Mouse (Mus musculus) MEL (cell line): Measurements from ENCODE around the gene Dbn1. TPM values are rescaled to one million over a fixed set of nuclear protein-coding genes. Genes with fewer than 3 reads are reported as not detected.

Experiments
- DNase-seq: peaks from one replicate; pipeline ENCODE4 v3.0.0; 2011; ENCODE audit warnings: low read depth, low spot score
- H3K27ac ChIP-seq: 2 replicates; pipeline ENCODE4 v1.5.1; 2012; ENCODE audit warnings: low read depth, mild to moderate bottlenecking, control low read depth, low read length, moderate library complexity; ENCODE audit not compliant: control insufficient read depth
- H3K27me3 ChIP-seq, 2 experiments: fragments of 150-350 bp in 1 of 2; sonication (generic) in 1 of 2; 2 replicates each; pipeline ENCODE4 v1.6.1; 2012; ENCODE audit warnings: low read length in 2 of 2, mild to moderate bottlenecking in 2 of 2, improper control_type of control experiment in 1 of 2, moderate library complexity in 1 of 2; ENCODE audit not compliant: insufficient read depth in 2 of 2, control insufficient read depth in 1 of 2
- H3K36me3 ChIP-seq, 2 experiments: 2 replicates each; pipeline ENCODE4 v1.6.1; 2012 to 2014; ENCODE audit warnings: low read length in 2 of 2, improper control_type of control experiment in 1 of 2, inconsistent platforms in 1 of 2, mild to moderate bottlenecking in 1 of 2; ENCODE audit not compliant: insufficient read depth in 2 of 2, control insufficient read depth in 1 of 2
- H3K4me1 ChIP-seq, 2 experiments: fragments of 150-350 bp in 1 of 2; sonication (generic) in 1 of 2; 2 replicates each; pipeline ENCODE4 v1.6.1; 2012; ENCODE audit warnings: low read length in 2 of 2, improper control_type of control experiment in 1 of 2, mild to moderate bottlenecking in 1 of 2; ENCODE audit not compliant: insufficient read depth in 2 of 2, control insufficient read depth in 1 of 2
- H3K4me3 ChIP-seq, 2 experiments: fragments of 150-350 bp in 1 of 2; sonication (generic) in 1 of 2; 2 replicates each; pipeline ENCODE4 v1.5.1; 2012; ENCODE audit warnings: low read depth in 2 of 2, low read length in 2 of 2, mild to moderate bottlenecking in 2 of 2, moderate library complexity in 2 of 2, control low read depth in 1 of 2, improper control_type of control experiment in 1 of 2; ENCODE audit not compliant: control insufficient read depth in 1 of 2, insufficient read depth in 1 of 2
- H3K79me2 ChIP-seq: 2 replicates; pipeline ENCODE4 v1.6.1; 2012; ENCODE audit warnings: mild to moderate bottlenecking, low read length, moderate library complexity; ENCODE audit not compliant: control insufficient read depth, poor library complexity, insufficient read depth
- H3K9ac ChIP-seq: 2 replicates; pipeline ENCODE4 v1.6.1; 2012; ENCODE audit warnings: low read depth, mild to moderate bottlenecking, control low read depth, low read length, moderate library complexity; ENCODE audit not compliant: control insufficient read depth, poor library complexity, severe bottlenecking
- H3K9me3 ChIP-seq: fragments of 150-350 bp; sonication (generic); replicated peaks from 2 replicates; pipeline ENCODE4 v1.6.1; 2012; ENCODE audit warnings: mild to moderate bottlenecking, low read length, improper control_type of control experiment, moderate library complexity; ENCODE audit not compliant: insufficient read depth
- BHLHE40 ChIP-seq: IDR thresholded peaks from 2 replicates; pipeline ENCODE4 v1.6.1; 2012; ENCODE audit warnings: low read depth, mild to moderate bottlenecking, inconsistent platforms, low read length, improper control_type of control experiment, borderline replicate concordance
- CHD2 ChIP-seq: IDR thresholded peaks from 2 replicates; pipeline ENCODE4 v1.6.1; 2011; ENCODE audit warnings: low read length, improper control_type of control experiment
- CTCF ChIP-seq, 3 experiments: IDR thresholded peaks in 2 of 3; conservative IDR thresholded peaks in 1 of 3; 2 replicates each; pipeline ENCODE4 v1.5.1; 2011 to 2012; ENCODE audit warnings: low read length in 3 of 3, low read depth in 2 of 3, mild to moderate bottlenecking in 2 of 3, improper control_type of control experiment in 1 of 3, inconsistent platforms in 1 of 3, mixed read lengths in 1 of 3, moderate library complexity in 1 of 3; ENCODE audit not compliant: control insufficient read depth in 1 of 3, insufficient read depth in 1 of 3, poor library complexity in 1 of 3, severe bottlenecking in 1 of 3
- ELF1 ChIP-seq: IDR thresholded peaks from 2 replicates; pipeline ENCODE4 v1.6.1; 2014; ENCODE audit warnings: low read depth, mild to moderate bottlenecking, inconsistent platforms, low read length, improper control_type of control experiment, moderate library complexity
- EP300 ChIP-seq, 2 experiments: IDR thresholded peaks; 2 replicates each; pipeline ENCODE4 v1.6.1; 2011; ENCODE audit warnings: improper control_type of control experiment in 2 of 2, low read length in 2 of 2, low read depth in 1 of 2, mild to moderate bottlenecking in 1 of 2
- GABPA ChIP-seq: IDR thresholded peaks from 2 replicates; pipeline ENCODE4 v1.6.1; 2012; ENCODE audit warnings: low read depth, mild to moderate bottlenecking, inconsistent platforms, low read length, improper control_type of control experiment, moderate library complexity
- HCFC1 ChIP-seq: IDR thresholded peaks from 2 replicates; pipeline ENCODE4 v1.6.1; 2012; ENCODE audit warnings: low read depth, mild to moderate bottlenecking, inconsistent platforms, low read length, improper control_type of control experiment, moderate library complexity
- MAFK ChIP-seq: IDR thresholded peaks from 2 replicates; pipeline ENCODE4 v1.6.1; 2011; ENCODE audit warnings: low read depth, mild to moderate bottlenecking, low read length, improper control_type of control experiment, borderline replicate concordance
- MYB ChIP-seq: IDR thresholded peaks from 2 replicates; pipeline ENCODE4 v1.6.1; 2011; ENCODE audit warnings: mild to moderate bottlenecking, low read depth, low read length, improper control_type of control experiment
- MYC ChIP-seq: IDR thresholded peaks from 2 replicates; pipeline ENCODE4 v1.6.1; 2011; ENCODE audit warnings: low read depth, mild to moderate bottlenecking, low read length, improper control_type of control experiment, moderate library complexity
- NELFE ChIP-seq: IDR thresholded peaks from 2 replicates; pipeline ENCODE4 v1.6.1; 2011; ENCODE audit warnings: low read depth, low read length, improper control_type of control experiment
- POLR2A ChIP-seq, 2 experiments: IDR thresholded peaks; 2 replicates each; pipeline ENCODE4 v1.6.1; 2011 to 2012; ENCODE audit warnings: low read length in 2 of 2, mild to moderate bottlenecking in 2 of 2, control low read depth in 1 of 2, improper control_type of control experiment in 1 of 2, low read depth in 1 of 2, moderate library complexity in 1 of 2; ENCODE audit not compliant: control insufficient read depth in 1 of 2, insufficient read depth in 1 of 2, poor library complexity in 1 of 2
- POLR2AphosphoS2 ChIP-seq: IDR thresholded peaks from 2 replicates; pipeline ENCODE4 v1.6.1; 2011; ENCODE audit warnings: low read length, improper control_type of control experiment
- POLR2AphosphoS5 ChIP-seq: IDR thresholded peaks from 2 replicates; pipeline ENCODE4 v1.6.1; 2012; ENCODE audit warnings: low read depth, borderline replicate concordance, mild to moderate bottlenecking, inconsistent platforms, low read length, moderate library complexity, mixed read lengths
- RCOR1 ChIP-seq: IDR thresholded peaks from 2 replicates; pipeline ENCODE4 v1.6.1; 2012; ENCODE audit warnings: low read depth, mild to moderate bottlenecking, inconsistent platforms, low read length, improper control_type of control experiment
- TAL1 ChIP-seq: IDR thresholded peaks from 2 replicates; pipeline ENCODE4 v1.6.1; 2012; ENCODE audit warnings: mild to moderate bottlenecking, inconsistent platforms, low read length, moderate library complexity, mixed read lengths
- UBTF ChIP-seq: IDR thresholded peaks from 2 replicates; pipeline ENCODE4 v1.6.1; 2012; ENCODE audit warnings: low read depth, mild to moderate bottlenecking, inconsistent platforms, low read length, improper control_type of control experiment, moderate library complexity, borderline replicate concordance; ENCODE audit not compliant: insufficient read depth
- USF1 ChIP-seq: IDR thresholded peaks from 2 replicates; pipeline ENCODE4 v1.6.1; 2014; ENCODE audit warnings: low read depth, mild to moderate bottlenecking, inconsistent platforms, low read length, improper control_type of control experiment, moderate library complexity
- USF2 ChIP-seq, 2 experiments: IDR thresholded peaks; 2 replicates each; pipeline ENCODE4 v1.6.1; 2011 to 2012; ENCODE audit warnings: improper control_type of control experiment in 2 of 2, low read length in 2 of 2, borderline replicate concordance in 1 of 2, inconsistent platforms in 1 of 2, low read depth in 1 of 2, mild to moderate bottlenecking in 1 of 2; ENCODE audit not compliant: insufficient read depth in 1 of 2
- ZKSCAN1 ChIP-seq: IDR thresholded peaks from 2 replicates; pipeline ENCODE4 v1.6.1; 2012; ENCODE audit warnings: low read depth, mild to moderate bottlenecking, inconsistent platforms, low read length, improper control_type of control experiment, moderate library complexity
- ZMIZ1 ChIP-seq: IDR thresholded peaks from 2 replicates; pipeline ENCODE4 v1.6.1; 2012; ENCODE audit warnings: low read depth, mild to moderate bottlenecking, inconsistent platforms, low read length, improper control_type of control experiment, moderate library complexity
- polyA plus RNA-seq, 2 experiments: library from polyadenylated mRNA; stranded (reverse) in 1 of 2; unstranded in 1 of 2; fragments of >175 nt in 1 of 2; fragments of >200 nt in 1 of 2; gene quantifications; 2 replicates each; pipeline versions ENCODE4 v1.2.1 to v1.2.4; 2012; ENCODE audit warnings: low replicate concordance in 2 of 2, low read depth in 1 of 2; ENCODE audit not compliant: insufficient read length in 2 of 2, insufficient read depth in 1 of 2, missing spikeins in 1 of 2
- total RNA-seq: library from RNA; depleted of rRNA; stranded (reverse); fragments of 300-350 nt; gene quantifications from 2 replicates; pipeline ENCODE4 v1.2.3, GENCODE M21; 2012

Dbn1 gene
- total and polyA plus RNA-seq, 3 experiments = 0.04 to 0.53 TPM; not detected in 1

DNA sequence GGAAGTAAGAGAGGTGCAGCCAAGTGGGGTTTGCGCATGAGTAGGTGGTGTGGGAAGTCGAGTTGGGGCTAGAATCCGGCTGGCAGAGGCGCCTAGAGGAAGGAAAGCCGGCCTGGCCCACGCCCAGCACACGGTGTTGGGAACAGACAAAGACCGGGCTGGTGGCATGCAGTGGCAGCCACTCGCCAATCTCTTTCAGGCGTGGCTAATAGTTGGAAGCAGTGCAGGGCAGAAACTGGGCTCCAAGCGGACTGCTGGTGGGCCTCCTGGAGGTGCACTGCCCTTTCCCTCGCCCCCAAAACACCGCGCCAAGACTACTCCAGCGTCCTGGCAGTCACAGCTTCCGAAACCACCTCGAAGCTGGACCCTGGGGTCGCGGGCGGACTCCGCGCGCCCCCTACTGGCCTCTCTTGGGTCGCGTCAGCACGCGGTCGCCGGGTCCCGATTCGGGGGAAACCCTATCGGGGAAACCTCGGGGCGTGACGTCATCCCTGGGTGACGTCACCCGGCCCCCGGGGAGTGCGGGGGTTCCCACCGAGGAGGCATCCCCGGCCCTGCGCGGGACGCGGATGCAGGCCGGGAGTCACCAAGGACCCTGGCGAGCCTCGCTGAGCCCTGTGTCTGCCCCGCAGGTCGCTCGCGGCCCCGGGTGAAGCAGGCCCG, 16.6 kb downstream of the Dbn1 start (continued):
- TF ChIP-seq ZMIZ1 = no peak
- peak; percentile 62; the same call in 1 of the 2 replicates for TF ChIP-seq HCFC1
- TF ChIP-seq POLR2AphosphoS5 = no peak
- TF ChIP-seq RCOR1 = peak; percentile 62
- TF ChIP-seq TAL1 = no peak
- TF ChIP-seq POLR2A (IDR thresholded peaks at IDR 0.05; ENCODE audit: control insufficient read depth in 1 of 2, insufficient read depth in 1 of 2, low read depth in 1 of 2, low read length in 2 of 2, poor library complexity in 1 of 2) = no peak
- no peak for TF ChIP-seq CHD2
- TF ChIP-seq MAFK = no peak
- TF ChIP-seq UBTF = 0 out of 2 replicates have a peak, but pooled peaks have one; percentile 53
- TF ChIP-seq BHLHE40 = peak; percentile 65; the same call in 1 of the 2 replicates
- peak; percentile 35; the same call in 1 of the 2 replicates for TF ChIP-seq NELFE
- TF ChIP-seq GABPA = peak; percentile 78; the same call in 1 of the 2 replicates
- TF ChIP-seq MYC = peak; percentile 90
- TF ChIP-seq ZKSCAN1 = no peak
- no peak for TF ChIP-seq USF2 (IDR thresholded peaks at IDR 0.05; ENCODE audit: borderline replicate concordance in 1 of 2, insufficient read depth in 1 of 2, low read depth in 1 of 2, low read length in 2 of 2)
- peak; percentile 39; the same call in 1 of the 2 replicates for TF ChIP-seq ELF1
- 0 out of 2 replicates have a peak, but pooled peaks have one; percentile 19 for TF ChIP-seq USF1

DNA sequence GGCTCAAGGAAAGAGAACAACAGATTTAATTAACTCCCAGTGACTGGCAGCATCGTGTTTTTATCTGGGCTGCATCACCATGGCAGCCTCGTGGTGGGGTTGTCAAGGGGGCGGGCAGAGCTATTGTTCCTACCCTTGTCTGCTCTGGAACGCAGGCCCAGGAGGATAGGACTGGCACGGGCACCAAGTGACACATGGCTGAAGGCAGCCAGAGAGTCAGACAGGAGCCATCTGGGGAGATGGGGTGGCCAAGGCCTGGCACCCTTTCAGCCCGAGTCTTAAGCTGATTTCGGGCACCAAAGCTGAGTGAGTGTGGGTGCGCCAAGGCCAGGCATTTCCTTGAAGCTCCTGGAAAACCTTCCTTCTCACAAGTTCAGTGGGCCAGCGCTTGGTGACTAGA, 17.5 kb downstream of the Dbn1 start:
- Histone ChIP-seq H3K27me3 (no peaks in the 10 kb centered on the region), H3K27ac (no peak overlapping the region), H3K79me2 (no peaks in the 10 kb centered on the region; the same call in 1 of the 2 replicates), H3K36me3 (no peaks in the 10 kb centered on the region), H3K9ac (no peak overlapping the region), H3K9me3 (no peaks in the 10 kb centered on the region), H3K4me3 (no peak overlapping the region), H3K4me1 (peaks cover 0 to 4% of the 10 kb centered on the region in 2 experiments; a peak in 2 of 4 replicates)
- no peak for DNase-seq
- no peak for TF ChIP-seq ZMIZ1
- TF ChIP-seq MYB = no peak
- TF ChIP-seq EP300 (IDR thresholded peaks at IDR 0.05; ENCODE audit: low read depth in 1 of 2, low read length in 2 of 2) = no peak
- 0 out of 2 replicates have a peak, but pooled peaks have one; percentile 6 for TF ChIP-seq POLR2AphosphoS2
- 0 out of 4 replicates have a peak, but pooled peaks of 1 of the 2 experiments have one; percentile 8 for TF ChIP-seq POLR2A (IDR thresholded peaks at IDR 0.05; ENCODE audit: control insufficient read depth in 1 of 2, insufficient read depth in 1 of 2, low read depth in 1 of 2, low read length in 2 of 2, poor library complexity in 1 of 2)
- no peak for TF ChIP-seq GABPA
- TF ChIP-seq CTCF (IDR thresholded peaks at IDR 0.05 in 2 of 3, conservative IDR thresholded peaks at IDR 0.05 in 1 of 3; ENCODE audit: control insufficient read depth in 1 of 3, insufficient read depth in 1 of 3, low read depth in 2 of 3, low read length in 3 of 3, poor library complexity in 1 of 3, severe bottlenecking in 1 of 3) = no peak
- no peak for TF ChIP-seq CHD2
- no peak for TF ChIP-seq UBTF
